Mouse (Mus musculus): ENCODE data around the gene Olfr1415.
"Not testable (repeated sequence)": the region's sequence is repeated elsewhere in the genome, so short reads cannot be mapped to it uniquely, and the experiment has no call there.

The Olfr1415 gene

GRCm38 (mm10) chr1:92496001-92496400 lies at the start of gene Olfr1415:
Gene Olfr1415 (minus strand): TSS chr1:92496101.
- no peak for DNase-seq (ENCODE audit: low spot score)

- DNase-seq (ENCODE audit: low spot score): no peak
These were observed 43.2 kb upstream of the Olfr1415 start for GRCm38 (mm10) chr1:92539071-92539470.

GRCm38 (mm10) chr1:92536972-92537371 lies 41.1 kb upstream of the Olfr1415 start:
- DNase-seq (ENCODE audit: low spot score): no peak

- DNase-seq (ENCODE audit: low spot score): no peak
These were observed 27.9 kb upstream of the Olfr1415 start for GRCm38 (mm10) chr1:92523764-92524163.

- DNase-seq (ENCODE audit: low spot score): peak; percentile 7
These were observed 25.5 kb upstream of the Olfr1415 start for GRCm38 (mm10) chr1:92521376-92521775.

GRCm38 (mm10) chr1:92519046-92519445 lies 23.1 kb upstream of the Olfr1415 start:
- DNase-seq (ENCODE audit: low spot score): no peak

GRCm38 (mm10) chr1:92518561-92518960 lies 22.7 kb upstream of the Olfr1415 start, which contains the start of gene Olfr1414:
Gene Olfr1414 (minus strand): TSS chr1:92518661.
- DNase-seq (ENCODE audit: low spot score): no peak

GRCm38 (mm10) chr1:92515390-92515789 lies 19.5 kb upstream of the Olfr1415 start:
- no peak for DNase-seq (ENCODE audit: low spot score)

GRCm38 (mm10) chr1:92511646-92512045 lies 15.7 kb upstream of the Olfr1415 start:
- DNase-seq (ENCODE audit: low spot score): not testable (repeated sequence)

- no peak for DNase-seq (ENCODE audit: low spot score)
These were observed 10.9 kb downstream of the Olfr1415 start, which contains the start of gene Olfr1416 for GRCm38 (mm10) chr1:92485013-92485412. Gene Olfr1416 (minus strand): TSS chr1:92485113.

- DNase-seq (ENCODE audit: low spot score): no peak
These were observed 21.8 kb downstream of the Olfr1415 start for GRCm38 (mm10) chr1:92474066-92474578.

- peak; percentile 94 for DNase-seq (ENCODE audit: low spot score)
These were observed 22.5 kb downstream of the Olfr1415 start, which contains the start of gene Ndufa10 for GRCm38 (mm10) chr1:92473165-92474041. Gene Ndufa10 (minus strand): TSS chr1:92473860.

- no peak for DNase-seq (ENCODE audit: low spot score)
These were observed 27.0 kb downstream of the Olfr1415 start for GRCm38 (mm10) chr1:92468891-92469290.

- DNase-seq (ENCODE audit: low spot score): no peak
These were observed 37.5 kb downstream of the Olfr1415 start for GRCm38 (mm10) chr1:92458416-92458815.

- DNase-seq (ENCODE audit: low spot score): no peak
These were observed 38.1 kb downstream of the Olfr1415 start for GRCm38 (mm10) chr1:92457758-92458157.

- no peak for DNase-seq (ENCODE audit: low spot score)
These were observed 42.0 kb downstream of the Olfr1415 start for GRCm38 (mm10) chr1:92453751-92454445.

GRCm38 (mm10) chr1:92448293-92448692 lies 47.6 kb downstream of the Olfr1415 start:
- no peak for DNase-seq (ENCODE audit: low spot score)

GRCm38 (mm10) chr1:92441453-92442063 lies 54.3 kb downstream of the Olfr1415 start:
- DNase-seq (ENCODE audit: low spot score): no peak

GRCm38 (mm10) chr1:92440066-92440750 lies 55.7 kb downstream of the Olfr1415 start:
- DNase-seq (ENCODE audit: low spot score): no peak
